Mouse (Mus musculus) liver, adult 2 months (tissue): ENCODE results near the gene Inka2.

Experiments used
- CTCF ChIP-seq: fragments of 200-500 bp; IDR thresholded peaks from 2 replicates; pipeline ENCODE4 v1.5.1; 2011; ENCODE audit warnings: low read depth, low read length, control low read depth
- POLR2A ChIP-seq: fragments of 200-500 bp; IDR thresholded peaks from 2 replicates; pipeline ENCODE4 v1.6.1; 2011; ENCODE audit warnings: low read length, control low read depth; ENCODE audit not compliant: insufficient read depth; ENCODE audit errors: extremely low read depth

DNA sequence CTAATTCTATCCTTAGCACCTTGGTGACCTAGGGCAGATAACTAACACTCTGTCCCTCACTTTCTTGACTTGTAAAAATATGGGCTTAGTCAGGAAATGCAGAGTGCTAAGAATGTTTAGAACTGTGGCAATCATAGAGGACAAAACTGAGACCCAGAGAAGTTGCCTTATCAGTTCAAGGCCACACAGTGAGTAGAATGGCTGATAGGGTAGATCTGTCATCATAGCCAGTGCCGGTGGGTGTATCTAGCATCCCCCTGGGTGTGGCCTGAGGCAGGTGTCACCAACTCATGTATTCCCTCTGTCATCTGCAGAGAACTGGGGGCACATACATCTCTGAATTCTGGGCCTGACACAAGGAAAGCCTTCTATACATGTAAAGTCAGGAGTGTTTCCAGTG is 6.1 kb upstream of the Inka2 start:
- TF ChIP-seq CTCF (no peak), POLR2A (no peak)
